ENCODE assay signal across 24 mouse cellular contexts in the genomic region with DNA sequence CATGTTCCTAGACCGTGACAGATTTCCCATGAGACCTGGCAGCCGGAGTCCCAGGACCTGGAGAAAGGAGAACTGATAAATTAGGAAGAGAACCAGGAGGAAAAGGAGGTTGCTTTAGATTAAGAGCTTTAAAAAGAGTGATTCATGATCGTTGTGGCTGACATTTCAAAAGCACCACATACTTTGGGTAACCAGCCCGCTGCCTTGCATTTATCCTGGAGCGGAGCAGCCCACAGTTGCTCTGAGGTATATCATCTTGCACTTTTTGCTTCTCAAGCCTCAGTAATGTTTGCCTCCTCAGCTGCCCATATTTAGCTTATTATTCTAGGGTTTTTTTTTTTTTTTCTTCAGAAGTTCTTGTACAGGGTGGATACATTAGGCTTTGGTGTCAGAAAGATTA. TPM values are rescaled to one million over a fixed set of nuclear protein-coding genes. Genes with fewer than 3 reads are reported as not detected.
A peak's percentile ranks its signal among the peaks of the same experiment; 100 is the strongest.
DNase-seq lines count a peak whose midpoint lies in the region; ATAC-seq and TF ChIP-seq lines count a peak whose summit lies in the region.
"Had no signal": no experiment of that assay in that cellular context is flagged by ENCODE, and none has a peak within 500 bp of the region (broad histone marks: within the 10 kb centered on the region; RNA-seq: fewer than 3 reads in every experiment).

No protein-coding gene starts in this region.

- no peak overlapping the region for H3K9ac ChIP-seq in hindbrain, embryonic 13.5 days
- no peak overlapping the region for H3K9ac ChIP-seq in embryonic facial prominence, embryonic 14.5 days (ENCODE audit: low read depth, low read length)
- H3K9ac ChIP-seq: embryonic facial prominence, embryonic 15.5 days; heart, embryonic 15.5 days had no signal

- H3K4me1 ChIP-seq in hindbrain, embryonic 10.5 days (replicated peaks), result peaks cover 17% of the 10 kb centered on the region
- H3K4me1 ChIP-seq in hindbrain, embryonic 13.5 days (replicated peaks), result peaks cover 12% of the 10 kb centered on the region
- peaks cover 15% of the 10 kb centered on the region for H3K4me1 ChIP-seq in embryonic facial prominence, embryonic 14.5 days (ENCODE audit: control insufficient read depth, insufficient read depth, low read length)

- ATAC-seq in hindbrain, embryonic 13.5 days (ENCODE audit: low FRiP score), result no peak
- 0 out of 2 replicates have a peak, but pooled peaks have one; percentile 54 for ATAC-seq in embryonic facial prominence, embryonic 14.5 days (ENCODE audit: low read depth)
- ATAC-seq: CD4-positive, CD25-positive, alpha-beta regulatory T cell, adult 4 months; forebrain, embryonic 14.5 days; hindbrain, embryonic 16.5 days; inflammation-experienced regulatory T-cells, adult 6 months had no signal

- no peaks in the 10 kb centered on the region for H3K36me3 ChIP-seq in hindbrain, embryonic 10.5 days
- H3K36me3 ChIP-seq in hindbrain, embryonic 13.5 days, result no peaks in the 10 kb centered on the region
- H3K36me3 ChIP-seq in embryonic facial prominence, embryonic 14.5 days (ENCODE audit: control insufficient read depth, insufficient read depth, low read length), result no peaks in the 10 kb centered on the region
- H3K36me3 ChIP-seq in myocyte (ENCODE audit: control insufficient read depth, insufficient read depth), result no peaks in the 10 kb centered on the region
- H3K36me3 ChIP-seq: embryonic facial prominence, embryonic 15.5 days; forebrain, embryonic 10.5 days; G1E; heart, embryonic 15.5 days had no signal

- H3K4me2 ChIP-seq in hindbrain, embryonic 13.5 days, result no peak overlapping the region
- no peak overlapping the region for H3K4me2 ChIP-seq in embryonic facial prominence, embryonic 14.5 days (ENCODE audit: low read depth, low read length)
- peak overlapping the region; percentile 69 for H3K4me2 ChIP-seq in myocyte (ENCODE audit: low read depth)
- H3K4me2 ChIP-seq: embryonic facial prominence, embryonic 15.5 days; heart, embryonic 11.5 days; heart, embryonic 15.5 days had no signal

- no peak for DNase-seq in hindbrain, embryonic 10.5 days (ENCODE audit: low spot score)
- DNase-seq in 416B (ENCODE audit: low read depth), result peak; percentile 33
- peak; percentile 70 for DNase-seq in embryonic facial prominence, embryonic 14.5 days (ENCODE audit: low spot score)
- no peak for DNase-seq in layer of hippocampus, postnatal 14 days (ENCODE audit: low spot score in 2 of 2)
- no peak for DNase-seq in ovary, postnatal 10 days (ENCODE audit: low spot score)
- DNase-seq: adrenal gland, postnatal 10 days; cerebellum, adult 11 months; cerebellum, adult 8-10 months; cerebellum, postnatal 14 days; embryo, embryonic 11 days; gastrocnemius, postnatal 14 days; heart, adult 2 months had no signal

- no peaks in the 10 kb centered on the region for H3K27me3 ChIP-seq in hindbrain, embryonic 10.5 days (ENCODE audit: insufficient read depth, poor library complexity, severe bottlenecking)
- H3K27me3 ChIP-seq in hindbrain, embryonic 13.5 days, result no peaks in the 10 kb centered on the region
- H3K27me3 ChIP-seq in embryonic facial prominence, embryonic 14.5 days (replicated peaks; ENCODE audit: control insufficient read depth, insufficient read depth, low read length), result no peaks in the 10 kb centered on the region
- H3K27me3 ChIP-seq in myocyte (ENCODE audit: control insufficient read depth, insufficient read depth, insufficient read length), result no peaks in the 10 kb centered on the region
- H3K27me3 ChIP-seq: heart, embryonic 15.5 days had no signal

- WGBS in hindbrain, embryonic 10.5 days, result 66% methylated on average over 5 of the region's 5 CpGs
- 53% methylated on average over 5 of the region's 5 CpGs for WGBS in hindbrain, embryonic 13.5 days
- 23% methylated on average over 5 of the region's 5 CpGs for WGBS in embryonic facial prominence, embryonic 14.5 days

- no peaks in the 10 kb centered on the region for H3K9me3 ChIP-seq in hindbrain, embryonic 10.5 days
- no peaks in the 10 kb centered on the region for H3K9me3 ChIP-seq in hindbrain, embryonic 13.5 days
- H3K9me3 ChIP-seq in embryonic facial prominence, embryonic 14.5 days (ENCODE audit: control insufficient read depth, low read length), result no peaks in the 10 kb centered on the region
- H3K9me3 ChIP-seq: embryonic facial prominence, embryonic 15.5 days; forebrain, embryonic 10.5 days; G1E; heart, embryonic 15.5 days had no signal

- no peak for TF ChIP-seq POLR2A in myocyte (IDR thresholded peaks at IDR 0.05; ENCODE audit: insufficient read length, low read depth)

- no peak overlapping the region for H3K4me3 ChIP-seq in hindbrain, embryonic 10.5 days
- H3K4me3 ChIP-seq in hindbrain, embryonic 13.5 days, result no peak overlapping the region
- no peak overlapping the region for H3K4me3 ChIP-seq in embryonic facial prominence, embryonic 14.5 days (ENCODE audit: low read depth, low read length)
- no peak overlapping the region for H3K4me3 ChIP-seq in myocyte
- H3K4me3 ChIP-seq: embryonic facial prominence, embryonic 15.5 days; erythroblast, embryonic 14.5 days; forebrain, embryonic 10.5 days; heart, adult 2 months; heart, embryonic 15.5 days had no signal

- no peak overlapping the region for H3ac ChIP-seq in myocyte (ENCODE audit: control insufficient read depth, insufficient read length)

- H3K27ac ChIP-seq in hindbrain, embryonic 10.5 days, result peak overlapping the region; percentile 16; the same call in 1 of the 2 replicates
- no peak overlapping the region for H3K27ac ChIP-seq in hindbrain, embryonic 13.5 days
- H3K27ac ChIP-seq in embryonic facial prominence, embryonic 14.5 days (replicated peaks; ENCODE audit: low read depth, low read length), result no peak overlapping the region; the same call in 1 of the 2 replicates
- H3K27ac ChIP-seq: embryonic facial prominence, embryonic 15.5 days; forebrain, embryonic 10.5 days; heart, adult 2 months; heart, embryonic 15.5 days had no signal

- no peaks in the 10 kb centered on the region for H3K79me2 ChIP-seq in myocyte (ENCODE audit: control insufficient read depth, insufficient read depth)

TF ChIP-seq in myocyte, 11 proteins besides CTCF, POLR2A, EP300 and RAD21:
- TF ChIP-seq SRF (IDR thresholded peaks at IDR 0.05; ENCODE audit: control insufficient read depth, insufficient read length, low read depth), result no peak
- peak in 2 of 3 experiments; percentile 8 to 50 for TF ChIP-seq MYOD1 (IDR thresholded peaks at IDR 0.05; ENCODE audit: control insufficient read depth in 1 of 3, insufficient read length in 2 of 3, low read depth in 2 of 3)
TF ChIP-seq in myocyte: peak in this region for 1.

RNA-seq across cellular contexts. Expression of a gene that starts 11.0 kb away (rescaled TPM):
- 2.4 and 2.5 TPM in 2 replicates for polyA plus RNA-seq in hindbrain, embryonic 10.5 days (2016; fragmentation: Nextera tagmentation; extraction: Ambion mirVana)
- polyA plus RNA-seq in hindbrain, embryonic 13.5 days (2015; fragmentation: Nextera tagmentation; extraction: Ambion mirVana), result 2.1 and 2.5 TPM in 2 replicates
- 9.3 and 9.6 TPM in 2 replicates for polyA plus RNA-seq in embryonic facial prominence, embryonic 14.5 days (2014; fragmentation: Nextera tagmentation; extraction: Ambion mirVana)
- polyA plus RNA-seq in myocyte (2012; fragmentation: generic; extraction: Trizol), result 3.5 TPM
- 1 to 10 TPM; 2.7 to 3.1 TPM for total RNA-seq in layer of hippocampus, postnatal 14 days (2021)
- polyA plus RNA-seq: erythroblast, embryonic 14.5 days; G1E had no signal

Comparison
In these comparisons a context has a peak if more than half of its experiments do, and no peak if none do; other contexts are left out.
1. DNase-seq: peak in 416B (single experiment) and embryonic facial prominence, embryonic 14.5 days (single experiment); none in hindbrain, embryonic 10.5 days (single experiment), layer of hippocampus, postnatal 14 days (0 of 2) and ovary, postnatal 10 days (single experiment).